Mouse (Mus musculus) lung, embryonic 14.5 days (tissue): ENCODE measurements at regions not wholly inside any gene's neighbourhood (a gene's known extent, or its start where the extent isn't known, plus 50 kb on each side); places are given as distances from the start of the nearest gene placed in this dataset. TPM values are rescaled to one million over a fixed set of nuclear protein-coding genes. Genes with fewer than 3 reads are reported as not detected.

Source experiments
- ATAC-seq: fragments of 200-750 bp; cut with Nextera tagmentation; 2 replicates; pipeline ENCODE4 v1.8.0; 2017; ENCODE audit warnings: mild to moderate bottlenecking, moderate TSS enrichment, moderate library complexity; ENCODE audit not compliant: insufficient read depth
- DNase-seq: peaks from one replicate; pipeline ENCODE4 v3.0.0-alpha.2; 2015
- H3K27ac ChIP-seq: fragments of 300-500 bp; sonication (generic); 2 replicates; pipeline ENCODE4 v1.5.1; 2014; ENCODE audit warnings: low read depth, mild to moderate bottlenecking, moderate library complexity
- H3K27me3 ChIP-seq: fragments of 300-500 bp; sonication (generic); 2 replicates; pipeline ENCODE4 v1.6.1; 2014; ENCODE audit warnings: low read length, control low read depth; ENCODE audit not compliant: insufficient read depth
- H3K36me3 ChIP-seq: fragments of 300-500 bp; sonication (generic); 2 replicates; pipeline ENCODE4 v1.6.1; 2014; ENCODE audit warnings: control low read depth; ENCODE audit not compliant: insufficient read depth
- H3K4me1 ChIP-seq: fragments of 300-500 bp; sonication (generic); 2 replicates; pipeline ENCODE4 v1.6.1; 2014; ENCODE audit warnings: antibody characterized with exemption, control low read depth; ENCODE audit not compliant: insufficient read depth
- H3K4me2 ChIP-seq: fragments of 300-500 bp; sonication (generic); 2 replicates; pipeline ENCODE4 v1.6.1; 2014; ENCODE audit warnings: mild to moderate bottlenecking
- H3K4me3 ChIP-seq: fragments of 300-500 bp; sonication (generic); 2 replicates; pipeline ENCODE4 v1.5.1; 2014; ENCODE audit warnings: low read depth, low read length
- H3K9ac ChIP-seq: fragments of 300-500 bp; sonication (generic); 2 replicates; pipeline ENCODE4 v1.6.1; 2014
- H3K9me3 ChIP-seq: fragments of 300-500 bp; sonication (generic); 2 replicates; pipeline ENCODE4 v1.6.1; 2016; ENCODE audit warnings: low read depth, low read length, control low read depth
- CTCF ChIP-seq: IDR thresholded peaks from 2 replicates; pipeline ENCODE4 v1.5.1; 2016; ENCODE audit warnings: antibody characterized with exemption, low read depth
- WGBS: fragments of 180-500 bp; shearing (Covaris S2); extraction: QIAGEN DNeasy Blood & Tissue Kit; methylation state at CpG from one replicate; pipeline ENCODE4 v1.1.7; 2014; 5-methylcytosine and 5-hydroxymethylcytosine counted together
- microRNA-seq: library from miRNA; unstranded; fragments of <30 nt; microRNA quantifications from one replicate; pipeline ENCODE4, GENCODE M21; 2016; ENCODE audit warnings: borderline number of aligned reads

DNA sequence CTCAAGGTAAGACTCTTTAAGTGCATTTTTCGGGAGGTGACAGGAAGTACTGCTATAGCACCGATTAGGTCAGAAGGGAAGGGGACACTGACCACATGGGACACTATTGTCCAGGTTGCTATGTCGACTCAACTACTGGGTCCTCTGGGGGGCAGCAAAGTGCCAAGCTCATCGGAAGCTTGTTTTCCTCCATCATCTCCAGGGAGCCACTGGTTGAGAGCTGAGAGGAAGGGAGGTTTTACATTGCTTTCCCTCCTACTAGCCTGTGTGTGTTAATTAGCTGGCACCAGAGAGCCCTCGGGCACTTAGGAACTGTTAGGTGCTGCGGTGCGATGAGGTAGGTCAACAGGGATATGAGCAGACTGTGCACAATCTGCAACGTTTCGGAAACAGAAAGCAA lies 129.2 kb upstream of the Slc24a2 start:
- DNase-seq (peak; percentile 74), ATAC-seq (no peak)
- no peaks in the 10 kb centered on the region for H3K9me3 ChIP-seq
- H3K27ac ChIP-seq = no peak overlapping the region
- peak; percentile 68 for TF ChIP-seq CTCF
- H3K27me3 ChIP-seq = no peaks in the 10 kb centered on the region
- 0 out of 2 replicates have a peak overlapping the region, but pooled peaks have one; percentile 12 for H3K4me2 ChIP-seq
- no peaks in the 10 kb centered on the region for H3K4me1 ChIP-seq
- 38% methylated on average over 9 of the region's 9 CpGs for WGBS
- no peaks in the 10 kb centered on the region for H3K36me3 ChIP-seq
- H3K9ac ChIP-seq = no peak overlapping the region
- no peak overlapping the region for H3K4me3 ChIP-seq

DNA sequence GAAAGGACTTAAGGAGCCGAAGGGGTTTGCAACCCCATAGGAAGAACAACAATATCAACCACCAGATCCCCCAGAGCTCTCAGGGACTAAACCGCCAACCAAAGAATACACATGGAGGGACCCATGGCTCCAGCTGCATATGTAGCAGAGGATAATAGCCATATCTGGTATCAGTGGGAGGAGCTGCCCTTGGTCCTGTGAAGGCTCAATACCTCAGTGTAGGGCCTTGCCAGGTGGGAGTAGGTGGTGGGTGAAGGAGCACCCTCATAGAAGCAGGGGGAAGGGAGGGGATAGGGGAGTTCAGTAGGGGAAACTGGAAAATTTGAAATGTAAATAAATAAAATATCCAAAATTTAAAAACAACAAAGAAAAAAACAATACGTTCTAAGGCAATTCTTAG lies 128.7 kb upstream of the Slc24a2 start:
- no peak for TF ChIP-seq CTCF
- H3K27me3 ChIP-seq = no peaks in the 10 kb centered on the region
- H3K4me3 ChIP-seq = no peak overlapping the region
- no peaks in the 10 kb centered on the region for H3K36me3 ChIP-seq
- H3K9me3 ChIP-seq = no peaks in the 10 kb centered on the region
- no peak overlapping the region for H3K4me2 ChIP-seq
- H3K27ac ChIP-seq = no peak overlapping the region
- no peak for DNase-seq
- no peaks in the 10 kb centered on the region for H3K4me1 ChIP-seq
- ATAC-seq = no peak
- 90% methylated on average over 3 of the region's 3 CpGs for WGBS
- H3K9ac ChIP-seq = no peak overlapping the region

DNA sequence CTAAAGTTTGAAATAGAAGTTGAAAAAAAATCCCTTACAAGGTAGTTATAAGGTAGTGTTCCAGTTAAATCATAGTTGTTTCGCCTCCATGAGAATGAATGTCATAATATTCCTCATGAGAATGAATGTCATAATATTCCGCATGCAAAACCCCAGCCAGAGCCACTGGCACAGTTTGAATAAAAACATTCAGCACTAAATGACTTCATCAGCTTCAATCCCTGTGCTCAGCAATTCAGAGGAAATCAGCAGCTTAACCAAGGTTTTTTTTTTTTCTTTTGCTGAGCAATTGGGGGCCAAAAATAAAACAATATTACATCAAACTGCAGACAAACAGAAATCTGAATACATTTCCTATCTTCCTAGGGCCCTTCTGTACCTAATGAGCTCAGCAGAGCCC lies 102.7 kb upstream of the Slc24a2 start:
- TF ChIP-seq CTCF = no peak
- Histone ChIP-seq H3K4me1 (no peaks in the 10 kb centered on the region), H3K9ac (no peak overlapping the region), H3K27me3 (no peaks in the 10 kb centered on the region), H3K4me3 (no peak overlapping the region), H3K4me2 (no peak overlapping the region), H3K9me3 (no peaks in the 10 kb centered on the region), H3K27ac (no peak overlapping the region), H3K36me3 (no peaks in the 10 kb centered on the region)
- no peak for DNase-seq
- 82% methylated on average over 2 of the region's 2 CpGs for WGBS
- ATAC-seq = no peak

DNA sequence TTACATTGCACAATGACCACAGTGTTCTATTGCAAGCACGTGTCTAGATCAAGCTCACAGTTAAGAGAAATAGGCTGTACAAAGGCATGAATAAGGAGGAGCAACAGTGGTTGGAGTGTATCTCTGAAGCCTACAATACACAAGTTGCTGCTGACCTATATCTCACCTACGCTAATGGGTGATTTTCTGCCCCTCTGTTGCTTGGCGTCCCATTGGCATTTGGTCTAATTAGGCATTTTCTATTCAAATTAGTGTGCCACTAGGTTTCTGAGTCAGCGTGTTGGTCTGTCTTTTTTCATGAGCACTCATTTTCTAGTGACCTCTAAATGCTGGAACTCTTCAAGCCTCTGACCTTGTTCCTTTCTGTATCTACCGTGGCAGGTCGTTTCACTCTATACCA lies 98.9 kb upstream of the Slc24a2 start:
- no peaks in the 10 kb centered on the region for H3K9me3 ChIP-seq
- no peaks in the 10 kb centered on the region for H3K4me1 ChIP-seq
- no peak overlapping the region for H3K9ac ChIP-seq
- no peak for TF ChIP-seq CTCF
- no peak for DNase-seq
- no peak overlapping the region for H3K4me2 ChIP-seq
- H3K36me3 ChIP-seq = no peaks in the 10 kb centered on the region
- ATAC-seq = no peak
- H3K27me3 ChIP-seq = no peaks in the 10 kb centered on the region
- H3K27ac ChIP-seq = no peak overlapping the region
- no peak overlapping the region for H3K4me3 ChIP-seq
- whole genome bisulfite sequencing = 65% methylated on average over 6 of the region's 6 CpGs

DNA sequence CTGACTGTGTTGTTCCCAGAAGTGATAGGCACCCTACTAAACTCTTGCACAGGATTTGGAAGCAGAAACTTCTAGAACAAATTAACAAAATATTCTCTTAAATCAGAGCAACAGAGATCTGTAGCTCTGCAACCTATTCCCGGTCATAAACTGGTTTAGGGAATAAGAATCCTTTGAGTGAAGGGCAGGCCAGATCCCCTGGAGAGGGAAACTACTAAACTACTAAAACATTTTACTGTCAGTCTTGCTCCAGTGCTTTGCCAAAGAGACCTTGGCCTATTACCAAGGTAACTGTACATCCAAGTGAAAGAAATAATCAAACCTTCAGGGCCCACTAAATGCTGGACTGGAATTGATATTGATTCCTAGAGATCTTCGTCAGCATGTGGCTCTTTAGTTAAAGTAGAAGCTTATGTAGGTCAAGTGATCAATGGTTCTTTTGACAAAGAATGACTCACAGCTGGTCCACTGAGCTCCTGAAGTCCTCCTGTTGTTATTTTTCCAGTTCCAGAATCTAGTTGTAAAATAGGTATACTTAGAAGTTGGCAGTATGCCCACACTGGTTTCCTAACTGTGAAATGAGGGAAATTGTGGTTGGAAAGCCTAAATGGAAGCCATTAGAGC lies 91.6 kb upstream of the Slc24a2 start:
- Histone ChIP-seq H3K4me1 (no peaks in the 10 kb centered on the region), H3K9ac (no peak overlapping the region), H3K27ac (no peak overlapping the region), H3K36me3 (no peaks in the 10 kb centered on the region), H3K4me2 (no peak overlapping the region), H3K4me3 (no peak overlapping the region), H3K27me3 (no peaks in the 10 kb centered on the region), H3K9me3 (no peaks in the 10 kb centered on the region)
- 72% methylated on average over 2 of the region's 2 CpGs for WGBS
- DNase-seq = no peak
- no peak for TF ChIP-seq CTCF
- ATAC-seq = no peak

DNA sequence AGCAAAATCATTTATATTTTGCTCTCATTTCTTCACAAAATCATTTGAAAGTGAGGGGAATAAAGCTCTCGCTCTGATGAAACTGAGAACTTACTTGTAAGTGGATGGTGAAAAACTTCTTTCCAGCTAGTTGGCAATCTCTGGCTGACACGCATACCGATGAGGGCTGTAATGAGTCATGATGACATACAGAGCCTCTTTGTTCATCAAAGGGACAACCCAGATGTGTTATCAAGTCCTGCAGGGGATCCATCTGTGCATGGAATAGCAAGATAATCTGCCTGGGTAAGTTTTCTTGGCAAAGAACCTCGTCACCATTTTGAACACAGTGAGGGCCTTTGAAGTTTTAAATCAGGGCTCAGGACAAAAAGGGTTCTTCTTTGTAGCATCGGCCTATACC lies 67.9 kb upstream of the Slc24a2 start:
- DNase-seq = no peak
- Histone ChIP-seq H3K36me3 (no peaks in the 10 kb centered on the region), H3K4me3 (no peak overlapping the region), H3K27ac (no peak overlapping the region), H3K4me1 (no peaks in the 10 kb centered on the region), H3K4me2 (no peak overlapping the region), H3K9me3 (no peaks in the 10 kb centered on the region), H3K27me3 (no peaks in the 10 kb centered on the region), H3K9ac (no peak overlapping the region)
- TF ChIP-seq CTCF = no peak
- no peak for ATAC-seq
- WGBS = 67% methylated on average over 5 of the region's 5 CpGs

DNA sequence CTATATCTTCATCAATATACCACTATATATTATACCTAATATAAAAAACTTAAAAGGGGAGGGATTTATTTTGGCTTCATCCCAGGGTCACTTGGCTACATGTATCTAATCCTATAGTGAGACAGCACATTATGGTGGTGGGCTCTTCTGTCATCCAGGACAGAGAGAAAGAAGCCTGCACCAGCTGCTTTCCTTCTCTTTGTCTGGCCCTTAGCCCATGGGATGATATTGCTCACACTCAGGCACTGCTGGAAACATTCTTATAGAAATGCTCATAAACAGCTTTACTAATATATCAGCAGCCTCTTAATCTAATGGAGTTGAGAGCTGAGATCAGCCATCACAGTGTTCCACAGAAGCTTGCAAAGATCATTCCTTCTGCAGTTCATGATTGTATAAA lies 64.3 kb upstream of the Slc24a2 start:
- no peaks in the 10 kb centered on the region for H3K27me3 ChIP-seq
- H3K4me3 ChIP-seq = no peak overlapping the region
- H3K9ac ChIP-seq = no peak overlapping the region
- no peak overlapping the region for H3K27ac ChIP-seq
- no peaks in the 10 kb centered on the region for H3K36me3 ChIP-seq
- DNase-seq (peak; percentile 51), ATAC-seq (peak; percentile 77; the same call in 1 of the 2 replicates)
- no peak overlapping the region for H3K4me2 ChIP-seq
- no peaks in the 10 kb centered on the region for H3K9me3 ChIP-seq
- H3K4me1 ChIP-seq = no peaks in the 10 kb centered on the region
- TF ChIP-seq CTCF = no peak

Small RNA genes lying in the stretch of these regions (microRNA-seq; reads per million reads assigned to microRNA genes)
- gene Gm23154 = not detected
